Mouse (Mus musculus) heart, embryonic 12.5 days (tissue): ENCODE measurements around the gene Frmpd4. TPM values are rescaled to one million over a fixed set of nuclear protein-coding genes. Genes with fewer than 3 reads are reported as not detected.

Source experiments
- ATAC-seq: fragments of 200-750 bp; cut with Nextera tagmentation; 2 replicates; pipeline ENCODE4 v1.8.0; 2017; ENCODE audit warnings: moderate TSS enrichment, moderate library complexity; ENCODE audit not compliant: insufficient number of reproducible peaks, low FRiP score
- H3K27ac ChIP-seq: fragments of 300-500 bp; sonication (generic); 2 replicates; pipeline ENCODE4 v1.5.1; 2016; ENCODE audit warnings: mild to moderate bottlenecking, moderate library complexity; ENCODE audit not compliant: poor library complexity, severe bottlenecking
- H3K27me3 ChIP-seq: fragments of 300-500 bp; sonication (generic); replicated peaks from 2 replicates; pipeline ENCODE4 v1.6.1; 2016; ENCODE audit warnings: mild to moderate bottlenecking, moderate library complexity
- H3K36me3 ChIP-seq: fragments of 300-500 bp; sonication (generic); 2 replicates; pipeline ENCODE4 v1.6.1; 2016; ENCODE audit warnings: mild to moderate bottlenecking, moderate library complexity
- H3K4me1 ChIP-seq: fragments of 300-500 bp; sonication (generic); replicated peaks from 2 replicates; pipeline ENCODE4 v1.6.1; 2016; ENCODE audit warnings: mild to moderate bottlenecking
- H3K4me2 ChIP-seq: fragments of 300-500 bp; sonication (generic); 2 replicates; pipeline ENCODE4 v1.6.1; 2016; ENCODE audit warnings: mild to moderate bottlenecking, moderate library complexity
- H3K4me3 ChIP-seq: fragments of 300-500 bp; sonication (generic); 2 replicates; pipeline ENCODE4 v1.5.1; 2016; ENCODE audit warnings: mild to moderate bottlenecking
- H3K9ac ChIP-seq: fragments of 300-500 bp; sonication (generic); 2 replicates; pipeline ENCODE4 v1.6.1; 2016; ENCODE audit warnings: mild to moderate bottlenecking, moderate library complexity
- H3K9me3 ChIP-seq: fragments of 300-500 bp; sonication (generic); replicated peaks from 2 replicates; pipeline ENCODE4 v1.6.1; 2016; ENCODE audit warnings: mild to moderate bottlenecking, moderate library complexity
- WGBS: fragments of 180-500 bp; shearing (Covaris S2); methylation state at CpG from one replicate; pipeline ENCODE4 v1.1.7; 2016; 5-methylcytosine and 5-hydroxymethylcytosine counted together
- polyA plus RNA-seq: library from polyadenylated mRNA; unstranded; fragments of >200 nt; fragmentation: Nextera tagmentation; extraction: Ambion mirVana; gene quantifications from 2 replicates; pipeline ENCODE4 v1.2.1, GENCODE M21; 2016

The Frmpd4 gene
- polyA plus RNA-seq, 1 experiment from 2014 or later, result not detected

DNA sequence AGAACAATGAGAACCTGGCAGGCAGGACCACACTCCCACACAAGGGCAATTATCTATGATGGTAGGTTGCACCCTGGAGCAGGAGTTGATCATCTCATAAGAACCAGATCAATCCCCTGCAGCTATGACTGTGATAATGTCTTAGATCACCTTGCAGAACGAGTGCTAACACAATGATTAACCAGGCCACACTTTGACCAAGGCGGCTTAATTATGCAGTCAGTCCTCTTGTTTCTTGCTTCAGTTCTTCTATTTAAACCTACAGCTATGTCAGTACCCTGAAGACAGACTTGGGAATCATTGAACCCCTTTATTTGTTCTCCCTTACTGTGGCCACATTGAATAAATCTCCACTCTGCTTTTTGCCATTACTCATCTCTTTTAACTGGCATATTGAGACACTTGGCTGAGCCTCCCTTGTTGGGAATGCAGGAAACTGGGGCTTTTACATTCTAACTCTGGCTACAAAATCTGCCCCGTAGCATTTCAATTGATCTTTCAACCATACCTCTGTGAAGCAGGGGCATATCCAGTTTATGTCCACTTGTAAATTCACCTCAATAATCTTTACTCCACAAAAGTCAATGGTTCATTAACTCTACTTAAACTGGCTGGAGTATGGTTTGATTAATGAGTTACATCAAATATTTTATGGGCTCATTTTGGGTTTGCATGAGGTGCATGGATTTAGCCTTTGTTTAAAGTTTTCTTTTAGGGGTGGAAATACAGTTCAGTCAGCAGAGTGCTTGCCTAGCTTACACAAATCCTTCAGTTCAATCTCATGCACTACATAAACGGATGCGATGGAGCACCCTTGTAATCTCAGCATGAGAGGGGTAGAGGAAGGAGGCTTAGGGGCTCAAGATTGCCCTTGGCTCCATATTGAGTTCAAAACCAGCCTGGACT, 227.5 kb downstream of the Frmpd4 start:
- H3K4me1 ChIP-seq, result no peaks in the 10 kb centered on the region
- no peak overlapping the region for H3K27ac ChIP-seq
- H3K27me3 ChIP-seq, result no peaks in the 10 kb centered on the region
- no peak overlapping the region for H3K4me2 ChIP-seq
- no peaks in the 10 kb centered on the region for H3K9me3 ChIP-seq
- no peaks in the 10 kb centered on the region for H3K36me3 ChIP-seq
- no peak overlapping the region for H3K9ac ChIP-seq
- no peak for ATAC-seq
- no peak overlapping the region for H3K4me3 ChIP-seq
- 65% methylated on average over 5 of the region's 5 CpGs for WGBS

- Histone ChIP-seq H3K9me3 (no peaks in the 10 kb centered on the region), H3K9ac (no peak overlapping the region), H3K27me3 (no peaks in the 10 kb centered on the region), H3K4me1 (no peaks in the 10 kb centered on the region), H3K4me2 (no peak overlapping the region), H3K36me3 (no peaks in the 10 kb centered on the region), H3K4me3 (no peak overlapping the region), H3K27ac (no peak overlapping the region)
- no peak for ATAC-seq
Measured at GRCm38 (mm10) chrX:168338212-168338611, 238.8 kb downstream of the Frmpd4 start.

DNA sequence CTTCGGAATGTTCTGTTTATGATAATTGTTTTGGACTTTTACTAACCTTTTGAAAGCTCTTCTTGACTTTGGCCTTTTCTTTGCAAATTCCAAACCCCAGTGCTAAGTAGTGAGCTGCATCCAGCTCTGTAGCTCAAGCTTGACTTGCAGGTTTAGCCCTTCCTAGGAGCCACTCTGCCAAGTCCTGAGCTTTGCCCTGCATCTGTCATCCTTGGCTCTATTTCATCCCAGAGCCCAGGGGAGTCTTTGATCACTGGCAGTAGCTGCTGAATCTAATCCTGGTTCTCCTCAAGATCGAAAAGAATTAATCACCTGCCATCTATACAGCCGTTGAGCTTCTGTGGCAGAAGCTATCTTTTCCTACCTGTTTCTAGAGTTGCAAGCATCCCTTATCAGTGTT, 251.9 kb downstream of the Frmpd4 start:
- Histone ChIP-seq H3K27ac (no peak overlapping the region), H3K4me3 (no peak overlapping the region), H3K9ac (no peak overlapping the region), H3K27me3 (no peaks in the 10 kb centered on the region), H3K36me3 (no peaks in the 10 kb centered on the region), H3K4me2 (no peak overlapping the region), H3K4me1 (no peaks in the 10 kb centered on the region), H3K9me3 (no peaks in the 10 kb centered on the region)
- WGBS, result 73% methylated on average over 3 of the region's 3 CpGs
- no peak for ATAC-seq

- H3K36me3 ChIP-seq, result no peaks in the 10 kb centered on the region
- ATAC-seq, result no peak
- no peak overlapping the region for H3K4me2 ChIP-seq
- H3K27ac ChIP-seq, result no peak overlapping the region
- H3K9me3 ChIP-seq, result no peaks in the 10 kb centered on the region
- no peaks in the 10 kb centered on the region for H3K4me1 ChIP-seq
- no peaks in the 10 kb centered on the region for H3K27me3 ChIP-seq
- no peak overlapping the region for H3K4me3 ChIP-seq
- WGBS, result 73% methylated on average over 1 of the region's 1 CpGs
- no peak overlapping the region for H3K9ac ChIP-seq
Measured at GRCm38 (mm10) chrX:168312158-168312557, 264.9 kb downstream of the Frmpd4 start.

GRCm38 (mm10) chrX:168310143-168310542, 266.9 kb downstream of the Frmpd4 start:
- no peak overlapping the region for H3K4me3 ChIP-seq
- 11% methylated on average over 1 of the region's 1 CpGs for WGBS
- no peak overlapping the region for H3K27ac ChIP-seq
- no peaks in the 10 kb centered on the region for H3K9me3 ChIP-seq
- no peaks in the 10 kb centered on the region for H3K27me3 ChIP-seq
- H3K4me2 ChIP-seq, result no peak overlapping the region
- H3K36me3 ChIP-seq, result no peaks in the 10 kb centered on the region
- no peak overlapping the region for H3K9ac ChIP-seq
- ATAC-seq, result no peak
- H3K4me1 ChIP-seq, result no peaks in the 10 kb centered on the region

DNA sequence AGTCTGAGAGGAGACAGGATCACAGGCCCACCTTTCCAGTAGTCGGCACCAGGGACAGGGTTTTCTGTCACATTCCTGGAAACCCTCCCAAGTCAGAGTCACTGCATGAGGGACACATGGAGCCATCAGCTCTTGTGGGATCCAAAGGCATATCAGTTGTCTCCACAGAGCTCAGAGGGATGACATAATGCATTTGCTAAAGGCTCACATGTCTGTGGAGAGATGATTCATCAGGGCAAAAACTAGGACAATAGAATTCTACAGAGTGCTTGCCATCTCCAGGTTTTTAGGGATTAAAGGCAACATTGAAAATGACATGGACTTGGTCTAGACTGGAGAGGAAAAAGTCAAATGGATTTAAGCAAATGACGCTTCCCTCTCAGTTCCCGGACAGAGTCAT, 284.5 kb downstream of the Frmpd4 start:
- Histone ChIP-seq H3K36me3 (no peaks in the 10 kb centered on the region), H3K4me3 (no peak overlapping the region), H3K9me3 (no peaks in the 10 kb centered on the region), H3K9ac (no peak overlapping the region), H3K4me1 (no peaks in the 10 kb centered on the region), H3K27ac (no peak overlapping the region), H3K27me3 (no peaks in the 10 kb centered on the region), H3K4me2 (no peak overlapping the region)
- 78% methylated on average over 3 of the region's 3 CpGs for WGBS
- no peak for ATAC-seq

GRCm38 (mm10) chrX:168207034-168207433, 370.0 kb downstream of the Frmpd4 start:
- Histone ChIP-seq H3K9ac (no peak overlapping the region), H3K4me3 (no peak overlapping the region), H3K36me3 (no peaks in the 10 kb centered on the region), H3K9me3 (no peaks in the 10 kb centered on the region), H3K4me2 (no peak overlapping the region), H3K27me3 (no peaks in the 10 kb centered on the region), H3K27ac (no peak overlapping the region), H3K4me1 (no peaks in the 10 kb centered on the region)
- 60% methylated on average over 3 of the region's 3 CpGs for WGBS
- no peak for ATAC-seq

DNA sequence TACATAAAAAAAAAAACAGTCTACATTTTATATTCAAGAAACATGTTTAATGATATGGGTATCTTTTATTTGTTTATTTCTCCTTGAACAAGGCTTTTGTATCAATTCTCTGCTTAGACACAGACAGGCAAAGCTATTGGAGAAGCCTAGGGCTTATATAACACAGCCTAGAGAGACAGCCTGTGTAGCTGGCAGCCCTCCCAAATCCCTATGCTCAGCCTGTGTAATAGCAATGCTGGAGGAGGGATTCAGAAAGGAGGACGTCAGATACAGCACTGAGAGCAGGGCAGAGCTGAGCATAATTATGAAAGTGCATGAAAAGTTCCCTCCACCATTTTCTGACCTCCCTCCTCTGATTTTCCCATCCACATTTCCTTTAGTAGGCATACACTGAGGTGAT, 385.1 kb downstream of the Frmpd4 start:
- Histone ChIP-seq H3K36me3 (no peaks in the 10 kb centered on the region), H3K9ac (no peak overlapping the region), H3K27ac (no peak overlapping the region), H3K4me2 (no peak overlapping the region), H3K4me3 (no peak overlapping the region), H3K27me3 (no peaks in the 10 kb centered on the region), H3K4me1 (no peaks in the 10 kb centered on the region), H3K9me3 (no peaks in the 10 kb centered on the region)
- ATAC-seq, result no peak
- 47% methylated on average over 1 of the region's 1 CpGs for WGBS

DNA sequence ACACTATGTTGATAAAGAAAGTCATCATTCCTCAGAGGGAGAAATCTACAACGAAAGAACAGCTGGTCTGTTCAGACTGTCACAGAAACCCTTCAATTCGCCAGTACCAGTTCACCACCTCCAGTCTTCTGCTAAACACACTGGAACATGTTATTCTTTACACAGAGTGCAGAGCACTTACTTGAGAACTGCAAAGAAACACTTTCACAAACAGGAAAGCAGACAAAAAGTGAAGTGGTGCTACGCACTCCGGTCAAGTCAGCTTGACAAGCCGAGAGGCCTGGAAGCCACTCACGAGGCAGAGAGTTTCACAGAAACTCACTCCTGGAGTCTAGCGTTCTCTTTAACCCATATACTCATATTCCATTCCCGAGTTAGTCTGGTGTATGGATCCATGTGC, 387.5 kb downstream of the Frmpd4 start:
- no peak for ATAC-seq
- no peak overlapping the region for H3K4me3 ChIP-seq
- no peaks in the 10 kb centered on the region for H3K9me3 ChIP-seq
- no peak overlapping the region for H3K9ac ChIP-seq
- H3K4me2 ChIP-seq, result no peak overlapping the region
- no peaks in the 10 kb centered on the region for H3K27me3 ChIP-seq
- H3K36me3 ChIP-seq, result no peaks in the 10 kb centered on the region
- no peaks in the 10 kb centered on the region for H3K4me1 ChIP-seq
- H3K27ac ChIP-seq, result no peak overlapping the region
- 75% methylated on average over 8 of the region's 8 CpGs for WGBS

GRCm38 (mm10) chrX:168163001-168163400, 414.0 kb downstream of the Frmpd4 start:
- H3K9ac ChIP-seq, result no peak overlapping the region
- no peak overlapping the region for H3K27ac ChIP-seq
- H3K4me1 ChIP-seq, result no peaks in the 10 kb centered on the region
- H3K4me3 ChIP-seq, result no peak overlapping the region
- H3K27me3 ChIP-seq, result no peaks in the 10 kb centered on the region
- H3K4me2 ChIP-seq, result no peak overlapping the region
- no peak for ATAC-seq
- H3K9me3 ChIP-seq, result no peaks in the 10 kb centered on the region
- H3K36me3 ChIP-seq, result no peaks in the 10 kb centered on the region

GRCm38 (mm10) chrX:168158866-168159265, 418.2 kb downstream of the Frmpd4 start:
- Histone ChIP-seq H3K4me2 (no peak overlapping the region), H3K27me3 (no peaks in the 10 kb centered on the region), H3K9ac (no peak overlapping the region), H3K36me3 (no peaks in the 10 kb centered on the region), H3K4me1 (no peaks in the 10 kb centered on the region), H3K4me3 (no peak overlapping the region), H3K9me3 (no peaks in the 10 kb centered on the region), H3K27ac (no peak overlapping the region)
- 55% methylated on average over 3 of the region's 3 CpGs for WGBS
- ATAC-seq, result no peak

- no peak overlapping the region for H3K4me2 ChIP-seq
- no peak overlapping the region for H3K4me3 ChIP-seq
- no peak overlapping the region for H3K9ac ChIP-seq
- ATAC-seq, result no peak
- H3K9me3 ChIP-seq, result no peaks in the 10 kb centered on the region
- H3K27ac ChIP-seq, result no peak overlapping the region
- no peaks in the 10 kb centered on the region for H3K4me1 ChIP-seq
- no peaks in the 10 kb centered on the region for H3K36me3 ChIP-seq
- 0 out of 2 replicates have a peak, but pooled peaks cover 4% of the 10 kb centered on the region for H3K27me3 ChIP-seq
Measured at GRCm38 (mm10) chrX:168141051-168141450, 436.0 kb downstream of the Frmpd4 start.
